Mouse (Mus musculus) C2C12 (cell line): ENCODE data around the gene Ankrd24.

Source experiments
- CTCF ChIP-seq: IDR thresholded peaks from one replicate; pipeline ENCODE4 v1.5.1; 2011; ENCODE audit not compliant: control insufficient read depth, insufficient read depth, insufficient read length
- MAX ChIP-seq: IDR thresholded peaks from one replicate; pipeline ENCODE4 v1.6.1; 2011; ENCODE audit warnings: mild to moderate bottlenecking, control low read depth

DNA sequence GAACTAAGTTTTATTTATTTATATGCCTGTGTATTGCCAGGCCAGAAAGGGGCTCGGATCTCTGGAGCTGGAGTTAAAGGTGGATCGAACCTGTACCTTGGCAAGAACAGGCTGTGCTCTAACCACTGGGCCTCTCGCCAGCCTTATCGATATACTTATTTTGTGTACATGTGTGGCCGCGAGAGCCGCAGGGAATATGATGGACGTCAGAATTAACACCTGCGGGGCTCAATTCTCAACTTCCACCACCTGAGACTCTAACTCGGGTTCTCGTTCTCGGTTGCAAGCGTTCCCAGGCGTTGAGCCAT, 22.7 kb upstream of the Ankrd24 start:
- TF ChIP-seq CTCF (no peak), MAX (no peak)
